Comparison of ENCODE assay signal across 14 mouse cellular contexts in genomic region chr1:120033469-120033854, GRCm38 (mm10). TPM values are rescaled to one million over a fixed set of nuclear protein-coding genes. Genes with fewer than 3 reads are reported as not detected.
DNase-seq lines count a peak whose midpoint lies in the region; ATAC-seq and TF ChIP-seq lines count a peak whose summit lies in the region.
"Had no signal": no experiment of that assay in that cellular context is flagged by ENCODE, and none has a peak within 500 bp of the region (broad histone marks: within the 10 kb centered on the region; RNA-seq: fewer than 3 reads in every experiment).

No protein-coding gene starts in this region.

- H3K4me1 ChIP-seq in hindbrain, embryonic 10.5 days (replicated peaks): 0 out of 2 replicates have a peak, but pooled peaks cover 3% of the 10 kb centered on the region
- no peaks in the 10 kb centered on the region for H3K4me1 ChIP-seq in hindbrain, embryonic 14.5 days (replicated peaks; ENCODE audit: control insufficient read depth, insufficient read depth, low read length)
- no peaks in the 10 kb centered on the region for H3K4me1 ChIP-seq in lung, postnatal 0 days (ENCODE audit: insufficient read depth, low read depth, low read length)
- H3K4me1 ChIP-seq: hindbrain, embryonic 15.5 days had no signal

- ATAC-seq in hindbrain, embryonic 14.5 days (ENCODE audit: low FRiP score): no peak
- peak; percentile 53 for ATAC-seq in lung, postnatal 0 days

- H3K9me3 ChIP-seq in hindbrain, embryonic 10.5 days: no peaks in the 10 kb centered on the region
- no peaks in the 10 kb centered on the region for H3K9me3 ChIP-seq in hindbrain, embryonic 14.5 days (ENCODE audit: control insufficient read depth, low read length)
- H3K9me3 ChIP-seq in lung, postnatal 0 days (ENCODE audit: low read length): no peaks in the 10 kb centered on the region
- H3K9me3 ChIP-seq: embryonic facial prominence, embryonic 10.5 days; forebrain, embryonic 13.5 days; heart, embryonic 15.5 days; hindbrain, embryonic 15.5 days had no signal

- H3K9ac ChIP-seq in hindbrain, embryonic 14.5 days: no peak overlapping the region
- H3K9ac ChIP-seq in lung, postnatal 0 days (replicated peaks; ENCODE audit: low read depth): no peak overlapping the region
- H3K9ac ChIP-seq: forebrain, embryonic 13.5 days; forebrain, postnatal 0 days; heart, embryonic 15.5 days; hindbrain, embryonic 15.5 days had no signal

- H3K27ac ChIP-seq in hindbrain, embryonic 10.5 days: peak overlapping the region; percentile 16; the same call in 1 of the 2 replicates
- H3K27ac ChIP-seq in hindbrain, embryonic 14.5 days: no peak overlapping the region
- no peak overlapping the region for H3K27ac ChIP-seq in lung, postnatal 0 days (ENCODE audit: low read length)
- H3K27ac ChIP-seq: embryonic facial prominence, embryonic 10.5 days; forebrain, embryonic 13.5 days; heart, embryonic 15.5 days; hindbrain, embryonic 15.5 days had no signal

- no peaks in the 10 kb centered on the region for H3K36me3 ChIP-seq in hindbrain, embryonic 10.5 days
- no peaks in the 10 kb centered on the region for H3K36me3 ChIP-seq in hindbrain, embryonic 14.5 days (replicated peaks; ENCODE audit: control insufficient read depth, insufficient read depth)
- H3K36me3 ChIP-seq in lung, postnatal 0 days (ENCODE audit: insufficient read depth, low read length): no peaks in the 10 kb centered on the region
- H3K36me3 ChIP-seq: embryonic facial prominence, embryonic 10.5 days; heart, embryonic 15.5 days; hindbrain, embryonic 15.5 days had no signal

- peak; percentile 73 for TF ChIP-seq EP300 in lung, postnatal 0 days (IDR thresholded peaks at IDR 0.05)

- 85% methylated on average over 2 of the region's 2 CpGs for WGBS in hindbrain, embryonic 10.5 days
- 83% methylated on average over 2 of the region's 2 CpGs for WGBS in hindbrain, embryonic 14.5 days
- WGBS in lung, postnatal 0 days: 54% methylated on average over 2 of the region's 2 CpGs

- H3K4me2 ChIP-seq in hindbrain, embryonic 14.5 days (replicated peaks): no peak overlapping the region
- H3K4me2 ChIP-seq in lung, postnatal 0 days (replicated peaks; ENCODE audit: low read depth, low read length): no peak overlapping the region
- H3K4me2 ChIP-seq: forebrain, embryonic 13.5 days; heart, embryonic 15.5 days; hindbrain, embryonic 15.5 days had no signal

- H3K27me3 ChIP-seq in hindbrain, embryonic 10.5 days (ENCODE audit: insufficient read depth, poor library complexity, severe bottlenecking): 0 out of 2 replicates have a peak, but pooled peaks cover 4% of the 10 kb centered on the region
- no peaks in the 10 kb centered on the region for H3K27me3 ChIP-seq in hindbrain, embryonic 14.5 days (ENCODE audit: control insufficient read depth, insufficient read depth, low read length)
- no peaks in the 10 kb centered on the region for H3K27me3 ChIP-seq in lung, postnatal 0 days (replicated peaks; ENCODE audit: insufficient read depth, low read length)
- H3K27me3 ChIP-seq: forebrain, embryonic 13.5 days; heart, embryonic 15.5 days; hindbrain, embryonic 15.5 days; Patski had no signal

- H3K4me3 ChIP-seq in hindbrain, embryonic 10.5 days: no peak overlapping the region
- H3K4me3 ChIP-seq in hindbrain, embryonic 14.5 days (replicated peaks; ENCODE audit: low read length): no peak overlapping the region
- H3K4me3 ChIP-seq in lung, postnatal 0 days (ENCODE audit: low read depth, low read length): no peak overlapping the region
- H3K4me3 ChIP-seq: embryonic facial prominence, embryonic 10.5 days; forebrain, embryonic 13.5 days; heart, embryonic 15.5 days; hindbrain, embryonic 15.5 days had no signal

- DNase-seq in hindbrain, embryonic 10.5 days (ENCODE audit: low spot score): no peak
- DNase-seq in hindbrain, embryonic 14.5 days (ENCODE audit: low spot score): no peak
- DNase-seq in kidney, postnatal 10 days: peak; percentile 7
- no peak for DNase-seq in kidney, postnatal 14 days
- DNase-seq in lung, postnatal 0 days (ENCODE audit: low spot score): no peak
- DNase-seq in lung, postnatal 14 days: no peak
- DNase-seq in neural tube, embryonic 10.5 days (ENCODE audit: extremely low spot score, low spot score): no peak

- TF ChIP-seq CTCF in lung, postnatal 0 days (IDR thresholded peaks at IDR 0.05): no peak

RNA-seq across cellular contexts. Expression of gene Sctr, which starts 26.8 kb away (rescaled TPM):
- 0.30 and 0.61 TPM in 2 replicates for polyA plus RNA-seq in hindbrain, embryonic 10.5 days (2016; fragmentation: Nextera tagmentation; extraction: Ambion mirVana)
- polyA plus RNA-seq in hindbrain, embryonic 14.5 days (2014; fragmentation: Nextera tagmentation; extraction: Ambion mirVana): 0.43 and 0.86 TPM in 2 replicates
- polyA plus RNA-seq in lung, postnatal 0 days (2015; fragmentation: Nextera tagmentation; extraction: Ambion mirVana): 0.14 TPM in 2 replicates
- polyA plus RNA-seq: heart, embryonic 15.5 days had no signal

RNA-seq across cellular contexts. Expression of gene Cfap221, which starts 36.4 kb away (rescaled TPM):
- 0.37 and 0.52 TPM in 2 replicates for polyA plus RNA-seq in hindbrain, embryonic 10.5 days (2016; fragmentation: Nextera tagmentation; extraction: Ambion mirVana)
- polyA plus RNA-seq in hindbrain, embryonic 14.5 days (2014; fragmentation: Nextera tagmentation; extraction: Ambion mirVana): 0.32 and 0.48 TPM in 2 replicates
- 0.39 and 1.7 TPM in 2 replicates for polyA plus RNA-seq in lung, postnatal 0 days (2015; fragmentation: Nextera tagmentation; extraction: Ambion mirVana)
- polyA plus RNA-seq: activated CD4-positive, CD25-positive, alpha-beta regulatory T cell, adult 4 months; embryonic facial prominence, embryonic 10.5 days; forebrain, embryonic 13.5 days had no signal

RNA-seq across cellular contexts. Expression of gene Tmem37, which starts 40.4 kb away (rescaled TPM):
- 10.0 and 10.4 TPM in 2 replicates for polyA plus RNA-seq in hindbrain, embryonic 10.5 days (2016; fragmentation: Nextera tagmentation; extraction: Ambion mirVana)
- 7.5 and 10.1 TPM in 2 replicates for polyA plus RNA-seq in hindbrain, embryonic 14.5 days (2014; fragmentation: Nextera tagmentation; extraction: Ambion mirVana)
- polyA plus RNA-seq in lung, postnatal 0 days (2015; fragmentation: Nextera tagmentation; extraction: Ambion mirVana): 121 and 127 TPM in 2 replicates

Comparison
In these comparisons a context has a peak if more than half of its experiments do, and no peak if none do; other contexts are left out.
1. RNA of gene Tmem37, which starts 40.4 kb away (polyA plus RNA-seq): 121 to 127 TPM in lung, postnatal 0 days; 10.0 to 10.4 TPM in hindbrain, embryonic 10.5 days and 7.5 to 10.1 TPM in hindbrain, embryonic 14.5 days; every median in the first group is over 10 times any median in the second.